Mouse (Mus musculus): ENCODE measurements at regions not wholly inside any gene's neighbourhood (a gene's known extent, or its start where the extent isn't known, plus 50 kb on each side); places are given as distances from the start of the nearest gene placed in this dataset.

GRCm38 (mm10) chr17:51682368-51682767 lies 150.7 kb downstream of the Satb1 start:
- TF ChIP-seq CTCF (IDR thresholded peaks at IDR 0.05; ENCODE audit: low read depth), result no peak
- TF ChIP-seq EP300 (IDR thresholded peaks at IDR 0.05; ENCODE audit: low read depth), result no peak
